Mouse (Mus musculus) erythroblast, embryonic 14.5 days (primary cell): ENCODE data around the gene Tcp10c.
"Not testable (repeated sequence)": the region's sequence is repeated elsewhere in the genome, so short reads cannot be mapped to it uniquely, and the experiment has no call there.

Source experiments
- GATA1 ChIP-seq: IDR thresholded peaks from 2 replicates; pipeline ENCODE4 v1.6.1; 2012; ENCODE audit warnings: low read length, inconsistent platforms, mixed read lengths
- TAL1 ChIP-seq: IDR thresholded peaks from 3 replicates; pipeline ENCODE4 v1.6.1; 2012; ENCODE audit warnings: low read length, inconsistent platforms, mixed read lengths

DNA sequence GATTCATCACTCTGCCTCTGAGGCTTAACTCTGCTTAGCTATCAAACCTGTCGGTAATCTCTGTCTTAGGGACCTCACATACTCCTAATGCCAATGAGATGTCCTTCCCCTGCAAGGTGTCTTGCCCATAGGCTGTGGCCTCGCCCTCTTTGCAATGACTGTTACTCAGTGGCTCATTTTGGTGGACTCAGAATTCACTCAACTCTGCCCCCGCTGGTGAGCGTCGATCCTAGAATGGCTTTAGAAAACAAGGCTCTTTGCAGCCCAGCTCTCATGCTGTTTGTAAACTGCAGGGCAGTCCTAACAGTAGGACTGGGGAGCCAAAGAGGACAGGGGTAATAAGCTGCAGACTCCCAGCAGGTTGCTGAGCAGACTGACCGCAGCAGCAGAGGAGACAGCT is 46.5 kb upstream of the Tcp10c start:
- TF ChIP-seq GATA1, TAL1: not testable (repeated sequence)
